Mouse (Mus musculus) stomach, postnatal 0 days (tissue): ENCODE measurements around the gene Hes3. TPM values are rescaled to one million over a fixed set of nuclear protein-coding genes. Genes with fewer than 3 reads are reported as not detected.

ENCODE experiments used
- ATAC-seq: fragments of 200-750 bp; cut with Nextera tagmentation; 2 replicates; pipeline ENCODE4 v1.8.0; 2017; ENCODE audit not compliant: low FRiP score, low TSS enrichment
- DNase-seq: peaks from one replicate; pipeline ENCODE4 v3.0.0-alpha.2; 2016; ENCODE audit warnings: low spot score
- H3K27ac ChIP-seq: fragments of 300-500 bp; sonication (generic); replicated peaks from 2 replicates; pipeline ENCODE4 v1.5.1; 2014; ENCODE audit warnings: mild to moderate bottlenecking, control low read depth
- H3K27me3 ChIP-seq: fragments of 300-500 bp; sonication (generic); 2 replicates; pipeline ENCODE4 v1.6.1; 2014; ENCODE audit warnings: low read length; ENCODE audit not compliant: control insufficient read depth, insufficient read depth
- H3K36me3 ChIP-seq: fragments of 300-500 bp; sonication (generic); 2 replicates; pipeline ENCODE4 v1.6.1; 2014; ENCODE audit warnings: low read length, mixed read lengths; ENCODE audit not compliant: control insufficient read depth, insufficient read depth
- H3K4me1 ChIP-seq: fragments of 300-500 bp; sonication (generic); replicated peaks from 2 replicates; pipeline ENCODE4 v1.6.1; 2014; ENCODE audit warnings: antibody characterized with exemption; ENCODE audit not compliant: control insufficient read depth, insufficient read depth
- H3K4me2 ChIP-seq: fragments of 300-500 bp; sonication (generic); replicated peaks from 2 replicates; pipeline ENCODE4 v1.6.1; 2014; ENCODE audit warnings: low read depth, mild to moderate bottlenecking, control low read depth, moderate library complexity
- H3K4me3 ChIP-seq: fragments of 300-500 bp; sonication (generic); 2 replicates; pipeline ENCODE4 v1.5.1; 2014; ENCODE audit warnings: low read depth, low read length, control low read depth
- H3K9ac ChIP-seq: fragments of 300-500 bp; sonication (generic); 2 replicates; pipeline ENCODE4 v1.6.1; 2014; ENCODE audit warnings: mild to moderate bottlenecking, low read length, control low read depth, mixed read lengths
- H3K9me3 ChIP-seq: fragments of 300-500 bp; sonication (generic); 2 replicates; pipeline ENCODE4 v1.6.1; 2016; ENCODE audit warnings: low read length; ENCODE audit not compliant: control insufficient read depth
- CTCF ChIP-seq: IDR thresholded peaks from 2 replicates; pipeline ENCODE4 v1.5.1; 2016; ENCODE audit warnings: antibody characterized with exemption, low read depth, mild to moderate bottlenecking, moderate library complexity
- EP300 ChIP-seq: optimal IDR thresholded peaks from 2 replicates; pipeline ENCODE3; 2016; ENCODE audit warnings: antibody characterized with exemption
- WGBS: fragments of 180-500 bp; shearing (Covaris S2); extraction: QIAGEN DNeasy Blood & Tissue Kit; methylation state at CpG from one replicate; pipeline ENCODE4 v1.1.7; 2014; 5-methylcytosine and 5-hydroxymethylcytosine counted together
- polyA plus RNA-seq: library from polyadenylated mRNA; unstranded; fragments of >200 nt; fragmentation: Nextera tagmentation; extraction: Ambion mirVana; gene quantifications from 2 replicates; pipeline ENCODE4 v1.2.1, GENCODE M21; 2015

Gene Hes3
- polyA plus RNA-seq, 1 experiment from 2014 or later = not detected

DNA sequence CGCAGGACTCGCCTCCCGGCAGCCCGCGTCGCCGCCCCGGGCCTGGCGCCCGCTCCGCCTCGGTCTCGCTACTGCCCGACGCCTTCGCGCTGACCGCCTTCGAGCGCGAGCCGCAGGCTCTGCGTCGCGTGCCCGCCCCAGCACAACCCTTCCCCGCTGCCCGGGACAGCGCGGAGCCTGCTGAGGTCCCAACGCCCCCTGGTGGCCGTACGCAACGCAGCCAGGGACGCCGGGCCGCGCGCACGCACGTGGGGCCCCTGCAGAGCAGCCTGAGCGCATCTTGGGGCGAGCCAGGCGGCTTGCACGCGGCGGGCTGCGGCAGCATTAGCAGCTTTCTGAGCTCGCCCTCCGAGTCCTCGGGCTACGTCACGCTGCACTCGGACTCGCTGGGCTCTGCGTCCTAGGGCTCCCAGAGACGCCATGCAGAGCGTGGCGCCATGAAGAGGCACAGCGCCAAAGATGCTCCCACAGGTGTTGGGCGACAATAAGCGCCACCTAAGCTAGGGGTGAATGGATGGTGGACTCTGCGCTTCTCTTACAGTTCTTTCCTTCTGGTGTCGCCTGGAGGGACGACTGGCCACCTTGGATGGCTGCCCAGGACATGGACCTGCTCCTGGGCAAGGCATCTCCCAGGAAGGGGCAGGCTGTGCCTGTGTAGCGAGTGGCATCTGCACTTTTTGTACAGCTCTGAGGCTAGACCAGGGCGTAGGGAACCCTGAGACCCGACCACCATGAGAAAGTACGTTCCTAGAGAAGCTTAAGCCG is 8.1 kb downstream of the Hes3 start:
- Histone ChIP-seq H3K27ac (no peak overlapping the region), H3K27me3 (peaks cover 15% of the 10 kb centered on the region; the same call in 1 of the 2 replicates), H3K4me1 (no peaks in the 10 kb centered on the region), H3K9ac (no peak overlapping the region), H3K36me3 (no peaks in the 10 kb centered on the region), H3K4me3 (peak overlapping the region; percentile 22), H3K4me2 (peak overlapping the region; percentile 42), H3K9me3 (no peaks in the 10 kb centered on the region)
- WGBS = 6% methylated on average over 70 of the region's 70 CpGs
- TF ChIP-seq EP300 (no peak), CTCF (peak; percentile 90)
- DNase-seq (peak; percentile 90), ATAC-seq (peak; percentile 84)

DNA sequence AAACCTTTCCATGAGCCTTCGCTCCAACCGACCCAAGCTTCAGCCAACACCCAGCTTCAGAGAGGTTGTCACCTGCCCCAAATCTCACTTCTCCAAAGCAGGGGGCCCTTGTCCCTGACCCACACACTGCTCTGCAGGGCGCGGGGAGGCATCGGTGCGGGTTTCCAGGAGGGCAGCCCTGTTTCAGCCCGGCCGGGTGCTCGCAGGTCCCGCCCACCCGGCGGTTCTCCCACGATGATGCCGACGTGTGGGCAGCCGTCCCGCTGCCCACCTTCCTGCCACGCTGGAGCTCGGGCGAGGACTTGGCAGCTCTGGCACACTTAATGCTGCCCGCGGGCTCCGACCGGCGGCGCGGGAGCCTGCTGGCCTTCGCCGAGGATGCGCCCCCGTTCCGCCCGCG is 8.7 kb downstream of the Hes3 start:
- DNase-seq = no peak
- no peak overlapping the region for H3K9ac ChIP-seq
- WGBS = 19% methylated on average over 34 of the region's 34 CpGs
- H3K4me3 ChIP-seq = peak overlapping the region; percentile 22
- H3K27ac ChIP-seq = no peak overlapping the region
- ATAC-seq = no peak
- H3K36me3 ChIP-seq = no peaks in the 10 kb centered on the region
- H3K27me3 ChIP-seq = peaks cover 15% of the 10 kb centered on the region; the same call in 1 of the 2 replicates
- H3K4me1 ChIP-seq = no peaks in the 10 kb centered on the region
- TF ChIP-seq EP300 = no peak
- H3K4me2 ChIP-seq = peak overlapping the region; percentile 42
- no peaks in the 10 kb centered on the region for H3K9me3 ChIP-seq

DNA sequence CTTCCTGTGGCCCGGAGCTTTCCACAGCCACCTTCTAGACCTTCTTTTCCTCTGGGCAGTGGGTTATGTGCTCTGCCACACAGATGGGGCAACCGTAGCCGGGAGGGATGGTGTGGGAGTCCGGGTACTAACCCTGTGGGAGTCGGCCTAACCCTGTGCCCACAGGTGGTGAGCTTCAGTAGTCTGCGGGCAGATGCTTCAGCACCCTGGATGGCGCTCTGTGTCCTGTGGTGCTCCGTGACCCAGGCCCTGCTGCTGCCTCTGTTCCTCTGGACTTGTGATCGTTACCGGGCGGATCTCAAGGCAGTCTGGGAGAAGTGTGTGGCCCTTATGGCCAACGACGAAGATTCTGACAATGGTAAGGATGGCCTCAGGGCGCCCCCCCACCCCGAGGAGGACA is 9.9 kb downstream of the Hes3 start:
- DNase-seq = no peak
- no peaks in the 10 kb centered on the region for H3K9me3 ChIP-seq
- WGBS = 65% methylated on average over 15 of the region's 15 CpGs
- no peaks in the 10 kb centered on the region for H3K4me1 ChIP-seq
- H3K27ac ChIP-seq = no peak overlapping the region
- peaks cover 6% of the 10 kb centered on the region; the same call in 1 of the 2 replicates for H3K27me3 ChIP-seq
- no peak overlapping the region for H3K9ac ChIP-seq
- no peaks in the 10 kb centered on the region for H3K36me3 ChIP-seq
- H3K4me2 ChIP-seq = no peak overlapping the region
- no peak for ATAC-seq
- no peak for TF ChIP-seq EP300
- no peak for TF ChIP-seq CTCF
- H3K4me3 ChIP-seq = no peak overlapping the region

DNA sequence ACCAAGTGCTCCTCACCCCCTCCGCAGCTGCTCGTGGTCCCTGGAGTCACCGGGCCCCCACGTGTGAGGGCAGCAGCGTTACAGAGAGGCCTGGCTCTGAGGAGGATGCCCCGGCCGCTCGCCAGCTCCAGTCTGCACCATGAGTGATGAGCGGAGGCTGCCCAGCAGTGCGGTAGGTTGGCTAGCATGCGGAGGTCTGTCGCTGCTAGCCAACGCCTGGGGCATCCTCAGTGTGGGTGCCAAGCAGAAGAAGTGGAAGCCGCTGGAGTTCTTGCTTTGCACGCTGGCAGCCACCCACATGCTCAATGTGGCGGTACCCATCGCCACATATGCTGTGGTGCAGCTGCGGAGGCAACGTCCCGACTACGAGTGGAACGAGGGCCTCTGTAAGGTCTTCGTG is 12.5 kb downstream of the Hes3 start:
- Histone ChIP-seq H3K4me1 (no peaks in the 10 kb centered on the region), H3K4me2 (no peak overlapping the region), H3K27ac (no peak overlapping the region), H3K27me3 (no peaks in the 10 kb centered on the region; the same call in 1 of the 2 replicates), H3K36me3 (no peaks in the 10 kb centered on the region), H3K4me3 (no peak overlapping the region), H3K9ac (no peak overlapping the region), H3K9me3 (no peaks in the 10 kb centered on the region)
- no peak for TF ChIP-seq EP300
- TF ChIP-seq CTCF = no peak
- no peak for DNase-seq
- 87% methylated on average over 23 of the region's 23 CpGs for WGBS
- no peak for ATAC-seq

DNA sequence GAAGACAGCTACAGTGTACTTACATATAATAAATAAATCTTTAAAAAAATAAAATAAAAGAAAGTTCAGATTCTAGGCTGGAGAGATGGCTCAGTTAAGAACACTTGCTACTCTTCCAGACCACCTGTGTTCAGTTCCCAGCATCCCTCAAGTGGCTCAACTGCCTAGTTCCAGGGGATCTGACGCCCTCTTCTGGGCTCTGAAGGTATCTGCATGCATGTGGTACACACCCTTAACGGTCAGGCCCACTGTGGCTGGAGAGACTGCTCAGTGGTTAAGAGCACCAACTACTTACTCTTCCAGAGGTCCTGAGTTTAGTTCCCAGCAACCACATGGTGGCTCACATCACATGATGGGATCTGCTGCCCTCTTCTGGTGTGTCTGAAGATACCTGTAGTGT is 13.5 kb downstream of the Hes3 start:
- DNase-seq (no peak), ATAC-seq (no peak)
- WGBS = 65% methylated on average over 2 of the region's 2 CpGs
- Histone ChIP-seq H3K4me3 (no peak overlapping the region), H3K9ac (no peak overlapping the region), H3K4me1 (no peaks in the 10 kb centered on the region; the same call in 1 of the 2 replicates), H3K27me3 (no peaks in the 10 kb centered on the region; the same call in 1 of the 2 replicates), H3K36me3 (no peaks in the 10 kb centered on the region), H3K27ac (no peak overlapping the region), H3K4me2 (no peak overlapping the region), H3K9me3 (no peaks in the 10 kb centered on the region)
- TF ChIP-seq CTCF (peak; percentile 24; the same call in 1 of the 2 replicates), EP300 (no peak)
